Mouse (Mus musculus) liver, embryonic 12.5 days (tissue): ENCODE measurements around the gene Scn2a. TPM values are rescaled to one million over a fixed set of nuclear protein-coding genes. Genes with fewer than 3 reads are reported as not detected.
"Not testable (repeated sequence)": the region's sequence is repeated elsewhere in the genome, so short reads cannot be mapped to it uniquely, and the experiment has no call there.

Experiments used
- ATAC-seq: fragments of 200-750 bp; cut with Nextera tagmentation; 2 replicates; pipeline ENCODE4 v1.8.0; 2017; ENCODE audit warnings: moderate number of reproducible peaks, mild to moderate bottlenecking, moderate library complexity
- H3K27ac ChIP-seq: fragments of 300-500 bp; sonication (generic); 2 replicates; pipeline ENCODE4 v1.5.1; 2016; ENCODE audit warnings: mild to moderate bottlenecking
- H3K27me3 ChIP-seq: fragments of 300-500 bp; sonication (generic); replicated peaks from 2 replicates; pipeline ENCODE4 v1.6.1; 2016; ENCODE audit warnings: mild to moderate bottlenecking, moderate library complexity
- H3K36me3 ChIP-seq: fragments of 300-500 bp; sonication (generic); 2 replicates; pipeline ENCODE4 v1.6.1; 2016; ENCODE audit warnings: mild to moderate bottlenecking, moderate library complexity
- H3K4me1 ChIP-seq: fragments of 300-500 bp; sonication (generic); 2 replicates; pipeline ENCODE4 v1.6.1; 2016
- H3K4me2 ChIP-seq: fragments of 300-500 bp; sonication (generic); 2 replicates; pipeline ENCODE4 v1.6.1; 2016; ENCODE audit warnings: mild to moderate bottlenecking, moderate library complexity
- H3K4me3 ChIP-seq: fragments of 300-500 bp; sonication (generic); 2 replicates; pipeline ENCODE4 v1.5.1; 2016; ENCODE audit warnings: mild to moderate bottlenecking, moderate library complexity
- H3K9ac ChIP-seq: fragments of 300-500 bp; sonication (generic); 2 replicates; pipeline ENCODE4 v1.6.1; 2016; ENCODE audit warnings: mild to moderate bottlenecking, moderate library complexity
- H3K9me3 ChIP-seq: fragments of 300-500 bp; sonication (generic); replicated peaks from 2 replicates; pipeline ENCODE4 v1.6.1; 2016; ENCODE audit warnings: mild to moderate bottlenecking, moderate library complexity
- WGBS: fragments of 180-500 bp; shearing (Covaris S2); methylation state at CpG from one replicate; pipeline ENCODE4 v1.1.7; 2016; ENCODE audit not compliant: insufficient replicate concordance; 5-methylcytosine and 5-hydroxymethylcytosine counted together
- polyA plus RNA-seq: library from polyadenylated mRNA; unstranded; fragments of >200 nt; fragmentation: Nextera tagmentation; extraction: Ambion mirVana; gene quantifications from 2 replicates; pipeline ENCODE4 v1.2.1, GENCODE M21; 2016

Scn2a gene
- polyA plus RNA-seq, 1 experiment from 2014 or later = 0.57 TPM

- WGBS = 80% methylated on average over 6 of the region's 6 CpGs
- Histone ChIP-seq H3K4me2 (no peak overlapping the region), H3K4me3 (no peak overlapping the region), H3K9me3 (no peaks in the 10 kb centered on the region), H3K4me1 (no peaks in the 10 kb centered on the region), H3K27me3 (no peaks in the 10 kb centered on the region), H3K27ac (no peak overlapping the region), H3K36me3 (no peaks in the 10 kb centered on the region), H3K9ac (no peak overlapping the region)
- ATAC-seq = no peak
These were observed 101.7 kb downstream of the Scn2a start for GRCm38 (mm10) chr2:65722219-65722800.

- Histone ChIP-seq H3K4me1 (no peaks in the 10 kb centered on the region), H3K4me3 (no peak overlapping the region), H3K9ac (no peak overlapping the region), H3K4me2 (no peak overlapping the region), H3K36me3 (no peaks in the 10 kb centered on the region), H3K27me3 (no peaks in the 10 kb centered on the region), H3K9me3 (no peaks in the 10 kb centered on the region), H3K27ac (no peak overlapping the region)
- WGBS = 67% methylated on average over 5 of the region's 5 CpGs
- no peak for ATAC-seq
These were observed 124.8 kb downstream of the Scn2a start for GRCm38 (mm10) chr2:65745400-65745799.

- no peak overlapping the region for H3K4me2 ChIP-seq
- 64% methylated on average over 7 of the region's 7 CpGs for WGBS
- no peaks in the 10 kb centered on the region for H3K4me1 ChIP-seq
- H3K9ac ChIP-seq = no peak overlapping the region
- H3K36me3 ChIP-seq = no peaks in the 10 kb centered on the region
- ATAC-seq = no peak
- no peak overlapping the region for H3K4me3 ChIP-seq
- no peaks in the 10 kb centered on the region for H3K27me3 ChIP-seq
- no peaks in the 10 kb centered on the region for H3K9me3 ChIP-seq
- H3K27ac ChIP-seq = no peak overlapping the region
These were observed 161.9 kb downstream of the Scn2a start for GRCm38 (mm10) chr2:65782442-65782841.

- no peaks in the 10 kb centered on the region for H3K36me3 ChIP-seq
- H3K27ac ChIP-seq = no peak overlapping the region
- ATAC-seq = no peak
- no peak overlapping the region for H3K4me2 ChIP-seq
- no peaks in the 10 kb centered on the region for H3K9me3 ChIP-seq
- H3K4me1 ChIP-seq = no peaks in the 10 kb centered on the region
- H3K4me3 ChIP-seq = no peak overlapping the region
- no peaks in the 10 kb centered on the region for H3K27me3 ChIP-seq
- WGBS = 54% methylated on average over 2 of the region's 2 CpGs
- H3K9ac ChIP-seq = no peak overlapping the region
These were observed 162.8 kb downstream of the Scn2a start for GRCm38 (mm10) chr2:65783392-65783791.

DNA sequence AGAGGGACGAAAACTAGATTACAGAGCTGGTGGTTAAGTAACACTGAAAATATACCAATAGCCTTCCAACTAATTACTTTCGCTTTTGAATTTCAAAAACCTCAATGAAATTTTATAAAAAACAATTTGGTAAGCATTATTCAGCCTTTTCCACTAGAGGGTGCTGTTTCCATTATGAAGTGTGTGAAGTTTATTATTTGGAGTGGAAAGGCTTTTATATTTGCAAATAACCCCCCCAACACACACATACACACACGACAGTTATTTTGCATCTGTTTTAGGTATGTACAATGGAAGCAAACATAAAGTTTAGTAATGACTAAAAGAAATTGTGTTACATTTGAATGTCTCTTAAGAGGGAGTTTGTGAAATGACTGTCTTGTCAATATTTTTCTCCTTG lies 171.9 kb downstream of the Scn2a start:
- Histone ChIP-seq H3K9me3 (peaks cover 21% of the 10 kb centered on the region), H3K9ac (peak overlapping the region; percentile 46), H3K36me3 (no peaks in the 10 kb centered on the region), H3K4me2 (peak overlapping the region; percentile 33; the same call in 1 of the 2 replicates), H3K27ac (no peak overlapping the region), H3K27me3 (no peaks in the 10 kb centered on the region), H3K4me3 (no peak overlapping the region), H3K4me1 (no peaks in the 10 kb centered on the region; the same call in 1 of the 2 replicates)
- no peak for ATAC-seq
- WGBS = 17% methylated on average over 3 of the region's 3 CpGs

GRCm38 (mm10) chr2:65793593-65793992 lies 173.0 kb downstream of the Scn2a start:
- 77% methylated on average over 2 of the region's 2 CpGs for WGBS
- no peaks in the 10 kb centered on the region for H3K36me3 ChIP-seq
- no peak overlapping the region for H3K4me3 ChIP-seq
- H3K9ac ChIP-seq = no peak overlapping the region
- H3K9me3 ChIP-seq = peaks cover 21% of the 10 kb centered on the region
- no peaks in the 10 kb centered on the region; the same call in 1 of the 2 replicates for H3K4me1 ChIP-seq
- H3K4me2 ChIP-seq = no peak overlapping the region
- H3K27ac ChIP-seq = no peak overlapping the region; the same call in 1 of the 2 replicates
- no peak for ATAC-seq
- H3K27me3 ChIP-seq = no peaks in the 10 kb centered on the region

GRCm38 (mm10) chr2:65801054-65801709 lies 180.6 kb downstream of the Scn2a start:
- H3K9me3 ChIP-seq = peaks cover 7% of the 10 kb centered on the region
- peak overlapping the region; percentile 56 for H3K9ac ChIP-seq
- peak; percentile 99 for ATAC-seq
- no peaks in the 10 kb centered on the region for H3K27me3 ChIP-seq
- peak overlapping the region; percentile 23; the same call in 1 of the 2 replicates for H3K4me3 ChIP-seq
- H3K27ac ChIP-seq = peak overlapping the region; percentile 93
- H3K4me2 ChIP-seq = peak overlapping the region; percentile 67
- 54% methylated on average over 1 of the region's 1 CpGs for whole genome bisulfite sequencing
- H3K36me3 ChIP-seq = no peaks in the 10 kb centered on the region
- H3K4me1 ChIP-seq = peaks cover 52% of the 10 kb centered on the region

GRCm38 (mm10) chr2:65806556-65806955 lies 186.0 kb downstream of the Scn2a start:
- no peak overlapping the region for H3K27ac ChIP-seq
- H3K9ac ChIP-seq = no peak overlapping the region
- 80% methylated on average over 6 of the region's 6 CpGs for WGBS

GRCm38 (mm10) chr2:65811203-65811602 lies 190.6 kb downstream of the Scn2a start:
- not testable (repeated sequence) for H3K9me3 ChIP-seq, H3K4me1 ChIP-seq, ATAC-seq, H3K27me3 ChIP-seq, H3K4me3 ChIP-seq, H3K4me2 ChIP-seq, H3K36me3 ChIP-seq, H3K27ac ChIP-seq, H3K9ac ChIP-seq
- WGBS = 73% methylated on average over 6 of the region's 6 CpGs

More at GRCm38 (mm10) chr2:65806556-65806955, 186.0 kb downstream of the Scn2a start:
- Histone ChIP-seq H3K36me3 (no peaks in the 10 kb centered on the region), H3K9me3 (no peaks in the 10 kb centered on the region), H3K4me3 (no peak overlapping the region), H3K4me2 (no peak overlapping the region), H3K27me3 (no peaks in the 10 kb centered on the region), H3K4me1 (peaks cover 37% of the 10 kb centered on the region)
- ATAC-seq = peak; percentile 81

Other genes starting within 250 kb of the Scn2a start
- gene Scn3a, start 53.1 kb upstream of the Scn2a start, polyA plus RNA-seq = 0.02 TPM in 2 replicates
- gene Csrnp3, start 225.0 kb downstream of the Scn2a start, polyA plus RNA-seq = 0.45 and 0.48 TPM in 2 replicates